Mouse (Mus musculus): ENCODE results near the gene Skp2. TPM values are rescaled to one million over a fixed set of nuclear protein-coding genes. Genes with fewer than 3 reads are reported as not detected.

Gene Skp2
- polyA plus RNA-seq, 1 experiment from 2014 or later: 105 TPM

DNA sequence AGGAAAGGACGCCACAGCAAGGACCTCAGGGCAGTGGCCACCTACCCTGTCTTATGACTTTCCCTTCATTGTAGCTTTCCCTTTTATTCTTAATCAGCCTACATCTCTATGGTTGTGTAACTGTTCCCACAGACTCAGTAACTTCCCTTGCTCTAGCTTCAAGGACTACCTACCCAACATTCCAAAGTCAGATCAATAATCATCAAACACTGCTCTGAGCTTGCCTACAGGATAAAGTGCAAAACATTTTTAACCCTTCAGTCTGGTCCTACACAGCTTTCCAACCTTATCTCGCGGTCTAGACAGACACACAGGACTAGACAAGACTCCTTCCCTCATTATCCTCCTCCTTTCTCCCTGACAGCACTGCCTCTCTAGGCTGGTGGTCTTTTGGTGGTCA is 84.9 kb downstream of the Skp2 start:
- H3K9ac ChIP-seq (ENCODE audit: low read length): peak overlapping the region; percentile 77
- peak overlapping the region; percentile 92 for H3K4me3 ChIP-seq (ENCODE audit: low read depth, low read length)
- H3K9me3 ChIP-seq (ENCODE audit: control insufficient read depth, low read length): no peaks in the 10 kb centered on the region
- DNase-seq (ENCODE audit: low spot score) (no peak), ATAC-seq (ENCODE audit: insufficient read depth, low FRiP score, low TSS enrichment) (peak; percentile 11)
- H3K27me3 ChIP-seq (ENCODE audit: control insufficient read depth, insufficient read depth, low read length): no peaks in the 10 kb centered on the region
- H3K4me1 ChIP-seq (ENCODE audit: control insufficient read depth, insufficient read depth, low read length): peaks cover 3% of the 10 kb centered on the region; the same call in 1 of the 2 replicates
- WGBS: 4% methylated on average over 3 of the region's 3 CpGs
- H3K27ac ChIP-seq (ENCODE audit: low read depth, low read length): peak overlapping the region; percentile 80
- peak overlapping the region; percentile 69 for H3K4me2 ChIP-seq (ENCODE audit: low read depth)
- H3K36me3 ChIP-seq (ENCODE audit: control insufficient read depth, insufficient read depth, low read length): no peaks in the 10 kb centered on the region

DNA sequence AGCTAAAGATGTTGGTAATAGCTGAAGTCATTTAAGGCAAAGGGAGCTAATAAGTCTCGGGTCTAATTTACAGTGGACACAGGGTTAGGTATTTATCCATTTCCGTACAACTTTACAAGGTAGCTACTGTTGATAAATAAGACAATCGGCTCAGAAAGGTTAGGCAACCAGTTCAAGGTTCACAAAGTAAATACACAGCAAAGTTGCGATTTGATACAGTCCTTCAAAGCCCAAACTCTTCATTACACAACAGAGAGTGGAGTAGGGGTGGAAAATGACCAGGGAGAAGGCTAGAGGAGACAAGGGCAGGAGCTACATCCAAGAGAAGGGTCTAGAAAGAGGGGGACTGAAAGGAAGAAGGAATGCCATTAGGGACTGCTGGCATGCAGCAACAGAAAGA is 86.3 kb downstream of the Skp2 start:
- Histone ChIP-seq H3K4me2 (ENCODE audit: low read depth) (no peak overlapping the region), H3K27me3 (ENCODE audit: control insufficient read depth, insufficient read depth, low read length) (no peaks in the 10 kb centered on the region), H3K9ac (ENCODE audit: low read length) (no peak overlapping the region), H3K36me3 (ENCODE audit: control insufficient read depth, insufficient read depth, low read length) (no peaks in the 10 kb centered on the region), H3K27ac (ENCODE audit: low read depth, low read length) (no peak overlapping the region), H3K4me3 (ENCODE audit: low read depth, low read length) (no peak overlapping the region), H3K4me1 (ENCODE audit: control insufficient read depth, insufficient read depth, low read length) (peaks cover 3% of the 10 kb centered on the region; the same call in 1 of the 2 replicates), H3K9me3 (ENCODE audit: control insufficient read depth, low read length) (no peaks in the 10 kb centered on the region)
- 90% methylated on average over 4 of the region's 4 CpGs for WGBS
- ATAC-seq (ENCODE audit: insufficient read depth, low FRiP score, low TSS enrichment) (no peak), DNase-seq (ENCODE audit: low spot score) (no peak)

Other genes with a start within 250 kb of the Skp2 start
- gene Ranbp3l, start 187.5 kb downstream of the Skp2 start, polyA plus RNA-seq (2014; fragmentation: Nextera tagmentation; extraction: Ambion mirVana): 0.34 TPM in 1 of 2 replicates, not detected in the other
- 34.8 and 34.9 TPM in 2 replicates for gene Nadk2, start 84.2 kb downstream of the Skp2 start, polyA plus RNA-seq (2014; fragmentation: Nextera tagmentation; extraction: Ambion mirVana)
- gene Lmbrd2, start 14.9 kb downstream of the Skp2 start, polyA plus RNA-seq (2014; fragmentation: Nextera tagmentation; extraction: Ambion mirVana): 3.9 and 4.7 TPM in 2 replicates
- not detected in 2 replicates for gene Ugt3a1, start 121.5 kb upstream of the Skp2 start, polyA plus RNA-seq (2014; fragmentation: Nextera tagmentation; extraction: Ambion mirVana)
- gene Ugt3a2, start 180.1 kb upstream of the Skp2 start, polyA plus RNA-seq (2014; fragmentation: Nextera tagmentation; extraction: Ambion mirVana): not detected in 2 replicates